Mouse (Mus musculus): ENCODE measurements around the gene Uggt2.
"Not testable (repeated sequence)": the region's sequence is repeated elsewhere in the genome, so short reads cannot be mapped to it uniquely, and the experiment has no call there.

Gene Uggt2

GRCm38 (mm10) chr14:118981711-118982428 lies 117.4 kb downstream of the Uggt2 start:
- DNase-seq (ENCODE audit: low spot score in 2 of 2), result not testable (repeated sequence)

GRCm38 (mm10) chr14:118980890-118981289 lies 118.3 kb downstream of the Uggt2 start:
- peak in 1 of 2 experiments; percentile 49 for DNase-seq (ENCODE audit: low spot score in 2 of 2)

- peak in 1 of 2 experiments; percentile 47 for DNase-seq (ENCODE audit: low spot score in 2 of 2)
These were observed 118.9 kb downstream of the Uggt2 start for GRCm38 (mm10) chr14:118980358-118980757.

DNA sequence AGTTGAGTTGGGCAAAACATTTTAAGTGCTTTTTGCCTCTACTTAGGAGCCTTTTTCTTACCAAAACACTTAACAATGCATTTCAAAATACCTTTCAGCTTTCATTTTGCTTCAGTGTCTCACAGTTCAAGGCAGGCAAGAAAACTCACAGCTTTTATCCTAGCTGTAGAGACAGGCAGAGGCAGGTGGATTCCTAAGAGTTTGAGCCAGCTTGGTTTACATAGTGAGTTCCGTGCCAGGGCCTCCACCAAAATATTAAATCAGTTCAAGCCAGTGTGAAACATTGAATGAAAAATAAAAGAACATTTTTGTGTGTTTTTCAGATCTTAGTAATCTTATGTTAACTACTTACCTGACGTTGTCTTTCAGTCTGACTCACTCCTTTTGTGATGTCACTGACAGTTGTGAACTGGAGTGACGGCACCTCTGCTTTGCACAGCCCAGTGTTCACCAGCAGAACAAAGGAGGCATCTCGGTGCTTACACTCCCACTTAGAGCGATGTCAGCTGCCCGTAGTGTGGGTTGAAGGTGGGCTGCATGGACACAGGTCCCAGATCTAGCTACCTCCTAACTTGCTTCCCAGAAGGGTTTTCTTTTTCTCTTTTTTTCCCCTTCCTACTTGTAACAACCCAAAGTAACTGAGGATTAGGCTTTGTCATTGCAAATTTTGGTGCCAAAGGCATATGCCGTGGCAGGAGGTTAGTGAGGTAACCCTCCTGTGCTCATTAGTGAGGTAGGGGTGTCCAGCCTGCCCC lies 119.5 kb downstream of the Uggt2 start:
- peak in 1 of 2 experiments; percentile 26 for DNase-seq (ENCODE audit: low spot score in 2 of 2)

- DNase-seq (ENCODE audit: low spot score in 2 of 2), result peak in 1 of 2 experiments; percentile 16
These were observed 122.0 kb downstream of the Uggt2 start for GRCm38 (mm10) chr14:118977136-118977816.

GRCm38 (mm10) chr14:118972268-118972667 lies 127.0 kb downstream of the Uggt2 start:
- no peak for DNase-seq (ENCODE audit: low spot score in 2 of 2)

GRCm38 (mm10) chr14:118967646-118968045 lies 131.6 kb downstream of the Uggt2 start:
- no peak for DNase-seq (ENCODE audit: low spot score in 2 of 2)

DNA sequence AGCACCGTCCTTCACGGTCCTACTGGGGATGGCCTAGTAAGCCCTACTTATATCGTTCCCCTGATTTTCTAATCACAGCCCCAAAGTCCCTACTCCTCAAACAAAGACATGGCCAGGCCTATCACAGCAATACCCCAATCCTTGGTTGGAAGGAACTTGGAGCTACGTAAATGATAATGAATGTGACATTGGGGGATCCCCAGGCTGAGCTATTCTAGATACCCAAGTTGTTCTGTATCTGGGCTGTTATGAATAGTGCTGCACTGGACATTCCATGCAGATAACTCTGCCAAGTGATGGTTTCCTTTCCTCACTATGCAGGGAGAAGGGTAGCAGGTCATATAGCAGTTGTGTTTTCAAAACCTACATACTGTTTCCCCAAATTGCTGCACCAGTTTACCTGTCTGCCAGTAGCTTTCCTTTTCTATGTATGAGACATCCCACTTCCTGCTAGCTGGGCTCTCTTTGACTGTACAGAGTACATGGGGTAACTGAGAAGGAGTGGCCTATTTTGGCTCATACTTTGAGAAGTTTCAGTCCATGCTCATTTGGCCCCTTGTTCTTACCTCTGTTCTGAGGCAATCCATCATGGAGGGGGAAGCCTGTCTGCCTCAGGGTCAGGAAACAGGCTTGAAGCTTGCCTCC lies 133.8 kb downstream of the Uggt2 start:
- no peak for DNase-seq (ENCODE audit: low spot score in 2 of 2)

GRCm38 (mm10) chr14:118958010-118958409 lies 141.2 kb downstream of the Uggt2 start:
- no peak for DNase-seq (ENCODE audit: low spot score in 2 of 2)

DNA sequence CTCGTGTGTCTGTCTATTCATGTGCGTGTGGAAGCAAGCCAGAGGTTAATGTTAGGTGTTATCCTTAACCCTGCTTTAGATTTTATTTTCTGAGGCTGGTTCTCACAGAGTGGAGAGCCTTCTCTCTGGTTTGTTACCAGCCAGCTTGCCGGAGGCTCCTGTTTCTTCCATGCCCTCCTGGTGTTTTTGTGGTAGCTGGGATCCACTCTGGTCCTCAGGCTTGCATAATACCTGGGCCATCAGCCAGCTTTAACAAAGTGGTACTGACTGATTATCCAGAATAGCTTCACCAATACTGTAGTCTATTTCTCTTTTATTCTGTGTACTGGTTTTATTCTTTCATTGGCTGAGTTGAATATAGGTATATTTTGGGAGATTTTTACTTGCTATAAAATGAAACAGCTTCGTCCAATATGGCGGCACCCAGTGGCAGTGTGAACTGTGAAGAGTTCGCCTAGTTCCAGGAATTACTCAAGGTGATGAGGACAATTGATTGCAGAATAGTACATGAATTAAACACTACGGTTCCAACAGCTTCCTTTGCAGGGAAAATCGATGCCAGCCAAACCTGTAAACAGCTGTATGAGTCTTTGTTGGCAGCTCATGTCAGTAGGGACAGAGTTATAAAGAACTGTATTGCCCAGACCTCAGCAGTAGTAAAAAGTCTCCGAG lies 147.2 kb downstream of the Uggt2 start:
- no peak for DNase-seq (ENCODE audit: low spot score in 2 of 2)

DNA sequence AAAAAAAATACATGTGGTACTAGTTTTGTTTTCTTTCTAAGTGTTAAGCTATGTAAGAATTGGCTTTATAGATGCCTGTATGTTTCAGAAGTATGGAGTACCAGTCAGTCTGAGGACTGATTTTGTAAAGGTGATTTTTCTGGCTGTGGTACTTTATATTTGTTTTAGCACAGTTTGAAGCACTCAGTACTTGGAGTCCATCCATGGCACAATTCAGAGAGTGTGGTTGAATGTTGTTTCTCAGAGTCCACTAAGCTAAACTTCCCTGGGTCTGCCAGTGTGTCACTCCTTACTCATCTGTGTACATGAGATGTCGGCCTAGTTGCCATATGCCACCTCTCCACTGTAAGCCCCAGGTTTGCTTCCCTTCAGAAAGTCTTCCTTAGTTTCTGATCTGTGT lies 150.4 kb downstream of the Uggt2 start:
- DNase-seq (ENCODE audit: low spot score in 2 of 2), result no peak

DNA sequence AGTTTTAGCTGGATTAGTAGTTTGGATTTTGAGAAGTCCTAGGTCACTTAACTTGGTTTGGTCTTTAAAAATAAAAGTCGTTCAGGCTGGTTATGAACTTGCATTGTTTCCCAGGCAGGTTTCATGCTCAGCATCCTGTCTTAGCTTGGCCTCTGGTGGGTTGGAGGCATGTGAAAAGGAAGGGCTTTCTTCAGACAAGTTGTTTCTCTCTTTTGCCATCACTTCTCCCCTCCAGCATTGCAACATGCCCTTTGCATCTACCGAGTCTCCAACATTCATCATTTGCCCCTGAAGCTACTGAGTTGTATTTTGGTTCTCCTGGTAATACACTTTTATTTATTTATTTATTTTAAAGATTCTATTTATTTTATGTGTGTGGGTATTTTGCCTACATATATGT lies 154.5 kb downstream of the Uggt2 start:
- peak in 1 of 2 experiments; percentile 4 for DNase-seq (ENCODE audit: low spot score in 2 of 2)

GRCm38 (mm10) chr14:118942076-118942475 lies 157.2 kb downstream of the Uggt2 start:
- peak in 1 of 2 experiments; percentile 34 for DNase-seq (ENCODE audit: low spot score in 2 of 2)

GRCm38 (mm10) chr14:118940796-118941495 lies 158.3 kb downstream of the Uggt2 start:
- no peak for DNase-seq (ENCODE audit: low spot score in 2 of 2)

- no peak for DNase-seq (ENCODE audit: low spot score in 2 of 2)
These were observed 160.7 kb downstream of the Uggt2 start for GRCm38 (mm10) chr14:118938551-118938950.

- DNase-seq (ENCODE audit: low spot score in 2 of 2), result peak; percentile 99 to 100
These were observed 161.4 kb downstream of the Uggt2 start, which contains the start of gene Dnajc3 for GRCm38 (mm10) chr14:118937533-118938492. Gene Dnajc3, plus strand, starts transcription at chr14:118937976.

- no peak for DNase-seq (ENCODE audit: low spot score in 2 of 2)
These were observed 162.3 kb downstream of the Uggt2 start for GRCm38 (mm10) chr14:118936952-118937351.

DNA sequence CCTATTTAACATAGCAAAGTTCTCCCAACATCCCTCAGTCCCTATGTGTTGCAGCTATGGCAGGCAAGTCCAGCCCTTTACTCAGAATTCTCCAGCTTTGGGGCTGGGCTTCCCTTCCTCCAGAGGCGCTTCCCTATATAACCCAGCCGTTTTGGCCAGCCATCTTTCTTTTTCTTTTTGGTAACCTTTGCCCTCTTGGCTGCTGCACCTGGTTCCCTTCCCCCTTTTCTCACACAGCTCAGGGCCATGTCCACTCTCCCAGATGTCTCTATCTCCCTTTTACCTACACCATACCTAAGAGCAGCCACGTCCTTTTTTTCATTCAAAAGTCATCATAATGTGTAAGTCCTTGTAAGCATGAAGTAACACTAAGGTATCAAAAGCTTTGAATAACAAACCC lies 163.0 kb downstream of the Uggt2 start:
- DNase-seq (ENCODE audit: low spot score in 2 of 2), result no peak
